Mouse (Mus musculus): ENCODE results near the gene Vamp3.

DNA sequence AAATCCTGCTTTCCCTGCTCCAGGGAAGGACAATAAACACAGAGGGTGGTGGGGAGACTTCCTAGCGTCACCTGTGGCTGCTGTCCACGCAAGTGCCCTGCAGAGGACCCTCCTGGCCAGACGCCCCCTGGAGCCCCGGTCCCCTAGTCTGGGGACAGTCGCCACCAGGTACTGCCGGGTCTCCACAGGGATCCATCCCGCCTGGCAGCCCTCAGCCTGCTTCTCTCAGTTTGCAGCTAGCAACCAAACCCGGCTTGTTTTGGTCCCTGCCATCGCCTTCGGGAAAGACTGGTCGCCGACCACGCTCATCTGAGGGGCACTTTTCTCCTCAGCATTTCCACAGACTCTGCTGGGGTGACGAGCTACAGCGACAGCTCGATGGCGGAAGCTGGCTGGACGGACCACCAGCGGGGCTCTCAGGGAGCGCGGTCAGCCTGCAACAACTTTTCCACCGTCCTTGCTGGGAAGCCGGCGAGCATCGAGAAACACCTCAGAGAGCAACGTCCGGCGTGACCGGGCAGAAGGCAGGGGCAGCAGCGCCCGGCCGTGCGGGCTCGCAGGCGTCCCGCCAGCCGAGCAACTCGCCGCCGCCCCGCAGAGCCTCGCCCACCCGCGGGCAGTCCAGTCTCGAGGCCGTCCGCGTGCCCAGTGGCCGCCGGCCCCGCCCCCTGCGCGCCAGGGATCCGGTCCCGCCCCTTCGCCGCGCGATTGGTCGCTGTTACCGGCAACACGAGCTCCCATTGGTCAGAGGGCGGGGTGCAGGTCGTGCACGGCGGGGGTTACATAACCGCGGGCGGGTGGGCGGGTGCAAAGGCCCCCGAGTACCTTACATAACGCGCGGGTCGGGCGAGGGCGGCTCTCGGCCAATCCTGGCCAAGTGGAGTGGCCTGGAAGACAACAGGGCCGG is 13.5 kb downstream of the Vamp3 start, which contains the start of gene Per3:
- TF ChIP-seq CTCF (IDR thresholded peaks at IDR 0.05; ENCODE audit: extremely low read depth, insufficient read length, insufficient replicate concordance, low read depth, low read length): no peak
- TF ChIP-seq POLR2A (IDR thresholded peaks at IDR 0.05; ENCODE audit: low read depth, low read length): peak; percentile 83

Measured in small intestine, adult 2 months (tissue).